Mouse (Mus musculus) frontal cortex, postnatal 10 days (tissue): ENCODE measurements around the gene Ints5.
"Not testable (repeated sequence)": the region's sequence is repeated elsewhere in the genome, so short reads cannot be mapped to it uniquely, and the experiment has no call there.

Experiments
- DNase-seq, 2 experiments: peaks; one replicate each; pipeline ENCODE4 v3.0.0; 2022; ENCODE audit warnings: low spot score in 2 of 2, mixed read lengths in 1 of 2

The Ints5 gene

GRCm38 (mm10) chr19:8892829-8893766 lies at the start of gene Ints5:
TSS of gene Ints5 (plus strand) at chr19:8893005.
- peak; percentile 73 to 81 for DNase-seq

GRCm38 (mm10) chr19:8844371-8845129 lies 48.3 kb upstream of the Ints5 start:
- DNase-seq: peak; percentile 42 to 66

- no peak for DNase-seq
Observed at GRCm38 (mm10) chr19:8848356-8848755, 44.4 kb upstream of the Ints5 start.

GRCm38 (mm10) chr19:8850402-8850901 lies 42.4 kb upstream of the Ints5 start, which contains the start of gene Lrrn4cl:
TSS of gene Lrrn4cl (plus strand) at chr19:8850768.
- DNase-seq: no peak

- DNase-seq: no peak
Observed at GRCm38 (mm10) chr19:8851639-8852038, 41.2 kb upstream of the Ints5 start.

- DNase-seq: no peak
Observed at GRCm38 (mm10) chr19:8852236-8852928, 40.4 kb upstream of the Ints5 start.

GRCm38 (mm10) chr19:8853117-8853516 lies 39.7 kb upstream of the Ints5 start:
- DNase-seq: no peak

- no peak for DNase-seq
Observed at GRCm38 (mm10) chr19:8857689-8858088, 35.1 kb upstream of the Ints5 start.

GRCm38 (mm10) chr19:8859018-8859417 lies 33.8 kb upstream of the Ints5 start:
- no peak for DNase-seq

GRCm38 (mm10) chr19:8864265-8864664 lies 28.5 kb upstream of the Ints5 start:
- DNase-seq: no peak

- not testable (repeated sequence) for DNase-seq
Observed at GRCm38 (mm10) chr19:8870381-8870780, 22.4 kb upstream of the Ints5 start.

- no peak for DNase-seq
Observed at GRCm38 (mm10) chr19:8870838-8871237, 22.0 kb upstream of the Ints5 start.

- DNase-seq: peak; percentile 97 to 98
Observed at GRCm38 (mm10) chr19:8871267-8872186, 21.3 kb upstream of the Ints5 start, which contains the start of gene Ubxn1. TSS of gene Ubxn1 (plus strand) at chr19:8871496.

- no peak for DNase-seq
Observed at GRCm38 (mm10) chr19:8872266-8872840, 20.5 kb upstream of the Ints5 start.

GRCm38 (mm10) chr19:8875031-8875430 lies 17.8 kb upstream of the Ints5 start:
- no peak for DNase-seq

- peak; percentile 85 to 87 for DNase-seq
Observed at GRCm38 (mm10) chr19:8880311-8881033, 12.3 kb upstream of the Ints5 start, which contains the start of gene Uqcc3. TSS of gene Uqcc3 (minus strand) at chr19:8880923.

GRCm38 (mm10) chr19:8881034-8881392 lies 11.8 kb upstream of the Ints5 start:
- DNase-seq: no peak

- DNase-seq: no peak
Observed at GRCm38 (mm10) chr19:8883616-8884015, 9.2 kb upstream of the Ints5 start, which contains the start of the genes Lbhd1 and Gm49403. TSS of gene Lbhd1 (plus strand) at chr19:8883732. TSS of gene Gm49403 (plus strand) at chr19:8883930.

GRCm38 (mm10) chr19:8886916-8887584 lies 5.8 kb upstream of the Ints5 start:
- DNase-seq: no peak
